Mouse (Mus musculus) T-helper 1 cell (primary cell): ENCODE results near the gene 4930544D05Rik.

Source experiments
- in situ Hi-C: fragments of 300-600 bp; cut with MboI, MseI; formaldehyde crosslinking; loops from one replicate; pipeline ENCODE4 v1.15.1; 2025; ENCODE audit warnings: high pct_unique_total_duplicates

The 4930544D05Rik gene

DNA sequence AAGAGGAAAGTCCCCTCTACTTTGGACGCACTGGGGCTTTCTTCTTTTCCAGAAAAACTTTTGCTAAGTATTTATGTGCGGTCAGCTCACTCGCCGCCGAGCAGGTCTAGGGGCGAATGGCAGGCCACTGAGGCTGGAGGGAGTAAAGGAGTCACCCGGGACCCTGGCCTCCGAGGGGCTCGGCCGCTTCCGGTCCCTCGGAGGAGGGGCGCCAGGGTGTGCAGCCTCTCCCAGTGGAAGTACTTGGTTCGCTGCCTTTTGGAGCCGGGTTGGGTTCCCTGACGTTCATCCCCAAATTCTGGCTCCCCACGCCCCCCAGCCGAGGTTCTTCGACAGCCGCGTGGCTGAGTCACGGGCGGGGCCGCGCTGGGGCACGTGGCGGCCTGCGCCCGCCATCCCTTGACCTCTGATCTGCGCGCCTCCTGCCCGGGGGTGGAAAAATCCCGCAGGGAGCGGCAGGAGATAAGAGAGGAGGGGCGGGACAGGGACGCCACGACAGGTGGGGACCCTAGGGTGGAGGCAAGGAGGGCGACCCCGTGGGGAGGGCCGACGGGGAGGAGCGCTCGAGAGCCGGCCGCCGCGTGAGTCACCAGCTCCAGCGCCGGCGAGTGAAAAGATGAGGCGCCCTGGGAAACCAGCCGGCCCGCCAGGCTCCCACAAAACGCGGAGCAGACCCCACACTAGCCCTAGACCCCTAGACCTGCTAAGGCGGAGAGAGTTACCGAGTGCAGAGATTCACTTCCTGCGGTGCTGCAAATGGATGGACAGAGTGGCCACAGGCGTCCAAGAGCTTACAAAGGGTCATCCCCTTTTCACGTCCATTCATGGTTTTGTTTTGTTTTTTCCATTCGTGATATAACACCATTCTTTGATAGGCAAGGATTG lies 40.2 kb downstream of the 4930544D05Rik start:
- in situ Hi-C loops: no loop called here

DNA sequence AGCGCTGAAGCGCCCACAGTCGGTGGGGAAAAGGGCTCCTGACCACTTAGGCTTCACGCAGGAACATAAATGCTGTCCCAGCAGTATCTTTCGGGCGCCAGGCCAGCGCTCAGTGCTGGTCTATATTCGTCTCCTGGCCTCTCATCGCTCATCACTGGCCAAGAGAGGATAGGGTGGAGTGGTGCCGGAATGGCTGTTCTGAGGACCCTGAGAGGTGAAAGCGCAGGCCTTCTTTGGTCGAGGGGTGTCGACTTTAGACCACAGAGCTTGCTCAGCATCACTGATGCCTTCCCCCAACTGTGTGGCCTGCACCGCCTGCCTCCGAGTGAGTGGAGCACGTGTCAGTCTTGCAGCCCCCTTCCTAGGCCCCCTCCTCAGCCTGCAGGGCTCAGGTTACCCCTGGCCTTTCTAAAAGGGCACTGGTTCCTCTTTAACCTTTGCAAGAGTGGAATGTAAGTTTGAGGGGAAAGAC lies 40.8 kb downstream of the 4930544D05Rik start:
- in situ Hi-C loops: no loop called here

DNA sequence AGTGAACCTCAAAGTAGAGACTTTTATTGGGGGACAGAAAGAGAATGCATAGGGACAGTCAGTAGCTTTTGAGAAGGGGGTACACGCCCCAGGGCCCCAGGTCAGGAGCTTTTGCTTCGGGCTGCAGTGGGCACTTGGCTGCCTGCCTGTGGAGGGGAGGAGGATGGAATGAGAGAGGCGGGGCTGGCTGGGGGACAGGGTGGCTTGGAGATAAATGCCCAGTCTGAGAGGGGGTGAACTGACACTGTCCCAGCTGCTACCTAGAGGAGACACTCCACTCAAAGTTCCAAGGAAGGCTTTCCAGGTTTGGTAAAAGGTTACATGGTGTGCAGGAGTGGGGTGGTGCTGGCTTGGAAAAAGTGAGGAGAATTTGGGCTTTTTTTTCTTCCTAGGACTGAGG lies 41.3 kb downstream of the 4930544D05Rik start, which contains the start of gene Eno3:
Gene Eno3 (plus strand): TSS at position 239 of the 400 bp plus-strand sequence.
- in situ Hi-C loops: no loop called here

- in situ Hi-C loops: no loop called here
Observed at GRCm38 (mm10) chr11:70657573-70657972, 41.9 kb downstream of the 4930544D05Rik start.

DNA sequence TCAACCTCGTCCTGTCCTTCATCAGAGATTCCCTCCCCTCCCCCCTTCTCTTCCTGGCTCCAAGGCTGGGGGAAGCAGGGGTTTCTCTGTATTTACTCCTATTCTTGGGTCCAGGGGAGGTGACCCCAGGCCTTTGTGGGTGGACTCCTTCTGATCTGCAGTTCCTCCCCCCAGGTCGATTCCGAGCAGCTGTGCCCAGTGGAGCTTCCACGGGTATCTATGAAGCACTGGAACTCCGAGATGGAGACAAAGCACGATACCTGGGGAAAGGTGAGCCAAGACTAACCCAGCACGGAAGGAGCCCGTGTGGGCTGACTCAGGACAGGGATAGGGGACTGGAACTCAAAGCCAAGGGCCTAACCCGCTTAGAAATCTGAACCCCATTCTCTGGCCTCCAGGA lies 42.3 kb downstream of the 4930544D05Rik start:
- in situ Hi-C loops: no loop called here

- in situ Hi-C loops: no loop called here
Observed at GRCm38 (mm10) chr11:70658521-70658920, 42.9 kb downstream of the 4930544D05Rik start.

GRCm38 (mm10) chr11:70658942-70659341 lies 43.3 kb downstream of the 4930544D05Rik start:
- in situ Hi-C loops: no loop called here

GRCm38 (mm10) chr11:70660571-70660970 lies 44.9 kb downstream of the 4930544D05Rik start:
- in situ Hi-C loops: no loop called here

GRCm38 (mm10) chr11:70663101-70663500 lies 47.5 kb downstream of the 4930544D05Rik start:
- in situ Hi-C loops: no loop called here

- in situ Hi-C loops: no loop called here
Observed at GRCm38 (mm10) chr11:70663957-70664356, 48.3 kb downstream of the 4930544D05Rik start.

DNA sequence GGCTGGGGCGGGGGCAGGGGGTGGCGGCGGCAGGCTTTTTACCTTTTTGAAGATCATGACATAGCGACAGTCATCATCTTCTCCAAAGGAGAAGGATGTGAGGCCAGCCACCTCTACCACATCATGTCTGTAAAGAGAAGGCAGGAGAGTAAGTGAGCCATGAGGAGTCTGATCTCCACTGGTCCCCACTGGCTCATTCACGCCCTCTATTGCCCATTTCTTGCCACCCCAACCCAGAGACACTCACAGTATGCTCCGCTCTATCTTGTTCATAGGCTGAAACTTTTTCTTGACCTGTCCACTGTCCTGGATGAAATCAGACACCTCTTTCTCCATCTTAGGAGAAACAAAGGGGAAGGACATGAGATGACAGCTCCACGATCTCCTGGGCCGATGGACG lies 49.1 kb downstream of the 4930544D05Rik start:
- in situ Hi-C loops: loop anchor here (5.0 kb wide), 1 partner anchor 47 kb away; the partner anchor contains the start of genes 4930544D05Rik and Chrne
